Mouse (Mus musculus): ENCODE data around the gene Dsn1. TPM values are rescaled to one million over a fixed set of nuclear protein-coding genes. Genes with fewer than 3 reads are reported as not detected.

Dsn1 gene
- total RNA-seq, 4 experiments from 2014 or later, result 4.8 to 7.7 (median 6.4) TPM

- DNase-seq, result no peak
These were observed 14.2 kb upstream of the Dsn1 start for GRCm38 (mm10) chr2:157021156-157021555.

GRCm38 (mm10) chr2:157019228-157019627, 12.3 kb upstream of the Dsn1 start:
- no peak for DNase-seq

- no peak for DNase-seq
These were observed 9.7 kb upstream of the Dsn1 start for GRCm38 (mm10) chr2:157016529-157017270.

- no peak for DNase-seq
These were observed 5.4 kb upstream of the Dsn1 start for GRCm38 (mm10) chr2:157012341-157012740.

- no peak for DNase-seq
These were observed 3.8 kb upstream of the Dsn1 start for GRCm38 (mm10) chr2:157010634-157011310.

- DNase-seq, result no peak
These were observed 3.2 kb upstream of the Dsn1 start for GRCm38 (mm10) chr2:157010121-157010520.

- DNase-seq, result no peak
These were observed 1.6 kb upstream of the Dsn1 start for GRCm38 (mm10) chr2:157008509-157008908.

GRCm38 (mm10) chr2:157007234-157007596, 261 bp upstream of the Dsn1 start:
- no peak for DNase-seq

GRCm38 (mm10) chr2:157002321-157002720, 4.6 kb downstream of the Dsn1 start:
- DNase-seq, result no peak

GRCm38 (mm10) chr2:156998263-156998662, 8.7 kb downstream of the Dsn1 start:
- DNase-seq, result no peak

GRCm38 (mm10) chr2:156996576-156996975, 10.4 kb downstream of the Dsn1 start:
- DNase-seq, result no peak

GRCm38 (mm10) chr2:156991470-156992319, 15.3 kb downstream of the Dsn1 start, which contains the start of gene Ndrg3:
Gene Ndrg3, minus strand, starts transcription at chr2:156992056.
- DNase-seq, result peak; percentile 95

GRCm38 (mm10) chr2:156990727-156991431, 16.1 kb downstream of the Dsn1 start:
- no peak for DNase-seq

- no peak for DNase-seq
These were observed 19.6 kb downstream of the Dsn1 start for GRCm38 (mm10) chr2:156987316-156987715.

- DNase-seq, result no peak
These were observed 24.1 kb downstream of the Dsn1 start for GRCm38 (mm10) chr2:156982864-156983263.

GRCm38 (mm10) chr2:156981291-156981690, 25.7 kb downstream of the Dsn1 start:
- no peak for DNase-seq

GRCm38 (mm10) chr2:156980059-156980458, 26.9 kb downstream of the Dsn1 start:
- DNase-seq, result no peak

- no peak for DNase-seq
These were observed 30.2 kb downstream of the Dsn1 start for GRCm38 (mm10) chr2:156976711-156977110.

GRCm38 (mm10) chr2:156974967-156975366, 32.0 kb downstream of the Dsn1 start:
- no peak for DNase-seq

GRCm38 (mm10) chr2:156973316-156974100, 33.4 kb downstream of the Dsn1 start:
- DNase-seq, result no peak

- no peak for DNase-seq
These were observed 36.7 kb downstream of the Dsn1 start for GRCm38 (mm10) chr2:156970253-156970652.

GRCm38 (mm10) chr2:156968501-156968900, 38.5 kb downstream of the Dsn1 start:
- no peak for DNase-seq

Data from adrenal gland, adult 8-10 months (tissue).